8 mouse cellular contexts compared by ENCODE assay signal in the genomic region with DNA sequence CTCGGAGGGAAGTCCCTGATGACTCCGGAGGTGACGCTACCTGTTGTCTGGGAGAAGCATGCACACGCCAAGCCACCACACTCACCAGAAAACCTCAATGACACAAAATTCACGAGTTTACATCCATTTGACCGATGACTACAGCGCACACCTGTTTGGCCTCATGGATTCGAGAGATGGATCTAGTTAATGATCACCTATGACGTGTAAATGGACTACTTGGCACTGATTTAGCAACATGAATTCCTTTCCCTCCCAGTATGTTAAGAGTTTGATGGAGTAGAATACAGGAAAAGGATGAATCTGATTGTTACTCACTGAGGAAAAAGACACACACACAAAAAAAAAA.
DNase-seq lines count a peak whose midpoint lies in the region; ATAC-seq and TF ChIP-seq lines count a peak whose summit lies in the region.

No protein-coding gene starts in this region.

- peak overlapping the region; percentile 57 for H3K4me2 ChIP-seq in neural tube, embryonic 11.5 days (ENCODE audit: low read depth)
- peak overlapping the region; percentile 88 for H3K4me2 ChIP-seq in liver, embryonic 11.5 days
- H3K4me2 ChIP-seq in stomach, postnatal 0 days (replicated peaks; ENCODE audit: low read depth) = peak overlapping the region; percentile 67

- no peak for TF ChIP-seq CTCF in cerebellum, adult 2 months (IDR thresholded peaks at IDR 0.05; ENCODE audit: borderline replicate concordance, insufficient read depth, low read depth, low read length)
- TF ChIP-seq CTCF in stomach, postnatal 0 days (IDR thresholded peaks at IDR 0.05; ENCODE audit: low read depth) = no peak

- H3K36me3 ChIP-seq in neural tube, embryonic 11.5 days (ENCODE audit: control insufficient read depth, insufficient read depth, low read length) = no peaks in the 10 kb centered on the region
- no peaks in the 10 kb centered on the region for H3K36me3 ChIP-seq in liver, embryonic 11.5 days (ENCODE audit: control insufficient read depth, insufficient read depth, low read length)
- H3K36me3 ChIP-seq in stomach, postnatal 0 days (ENCODE audit: control insufficient read depth, insufficient read depth, low read length) = no peaks in the 10 kb centered on the region

- H3K4me1 ChIP-seq in cerebellum, adult 2 months (ENCODE audit: control insufficient read depth, insufficient read depth, low read length) = no peaks in the 10 kb centered on the region
- H3K4me1 ChIP-seq in neural tube, embryonic 11.5 days (ENCODE audit: control insufficient read depth, insufficient read depth, low read length) = no peaks in the 10 kb centered on the region; the same call in 1 of the 2 replicates
- H3K4me1 ChIP-seq in liver, embryonic 11.5 days (replicated peaks; ENCODE audit: control insufficient read depth, insufficient read depth, low read length) = peaks cover 5% of the 10 kb centered on the region; the same call in 1 of the 2 replicates
- no peaks in the 10 kb centered on the region for H3K4me1 ChIP-seq in stomach, postnatal 0 days (replicated peaks; ENCODE audit: control insufficient read depth, insufficient read depth)

- no peak for TF ChIP-seq POLR2A in cerebellum, adult 2 months (IDR thresholded peaks at IDR 0.05; ENCODE audit: borderline replicate concordance, insufficient read depth, low read length)

- H3K9me3 ChIP-seq in neural tube, embryonic 11.5 days (ENCODE audit: control insufficient read depth, low read length) = no peaks in the 10 kb centered on the region
- no peaks in the 10 kb centered on the region for H3K9me3 ChIP-seq in liver, embryonic 11.5 days (ENCODE audit: control insufficient read depth, low read length)
- H3K9me3 ChIP-seq in stomach, postnatal 0 days (ENCODE audit: control insufficient read depth, low read length) = no peaks in the 10 kb centered on the region

- 5% methylated on average over 9 of the region's 9 CpGs for WGBS in cerebellum, adult 2 months
- 7% methylated on average over 9 of the region's 9 CpGs for WGBS in neural tube, embryonic 11.5 days
- WGBS in liver, embryonic 11.5 days = 9% methylated on average over 9 of the region's 9 CpGs
- WGBS in stomach, postnatal 0 days = 2% methylated on average over 9 of the region's 9 CpGs

- ATAC-seq in neural tube, embryonic 11.5 days (ENCODE audit: insufficient read depth, low FRiP score, low TSS enrichment) = no peak
- no peak; the same call in 1 of the 2 replicates for ATAC-seq in liver, embryonic 11.5 days (replicated peaks; ENCODE audit: low FRiP score)
- no peak for ATAC-seq in stomach, postnatal 0 days (ENCODE audit: low FRiP score, low TSS enrichment)

- H3K9ac ChIP-seq in neural tube, embryonic 11.5 days (ENCODE audit: low read length) = no peak overlapping the region
- H3K9ac ChIP-seq in liver, embryonic 11.5 days (ENCODE audit: low read depth, low read length) = peak overlapping the region; percentile 61
- peak overlapping the region; percentile 9; the same call in 1 of the 2 replicates for H3K9ac ChIP-seq in stomach, postnatal 0 days (ENCODE audit: low read length)

- TF ChIP-seq EP300 in stomach, postnatal 0 days (optimal IDR thresholded peaks at IDR 0.05) = no peak

- H3K27me3 ChIP-seq in cerebellum, adult 2 months (ENCODE audit: control insufficient read depth, insufficient read depth, low read length) = no peaks in the 10 kb centered on the region
- no peaks in the 10 kb centered on the region for H3K27me3 ChIP-seq in neural tube, embryonic 11.5 days (ENCODE audit: control insufficient read depth, insufficient read depth, low read length)
- no peaks in the 10 kb centered on the region for H3K27me3 ChIP-seq in liver, embryonic 11.5 days (replicated peaks; ENCODE audit: control insufficient read depth, insufficient read depth, low read length)
- no peaks in the 10 kb centered on the region for H3K27me3 ChIP-seq in stomach, postnatal 0 days (ENCODE audit: control insufficient read depth, insufficient read depth, low read length)

- peak overlapping the region; percentile 59 for H3K4me3 ChIP-seq in cerebellum, adult 2 months (replicated peaks; ENCODE audit: insufficient read depth, low read depth, low read length)
- H3K4me3 ChIP-seq in neural tube, embryonic 11.5 days (ENCODE audit: low read depth, low read length) = peak overlapping the region; percentile 56
- peak overlapping the region; percentile 62 for H3K4me3 ChIP-seq in liver, embryonic 11.5 days (ENCODE audit: low read depth, low read length)
- H3K4me3 ChIP-seq in stomach, postnatal 0 days (ENCODE audit: low read depth, low read length) = peak overlapping the region; percentile 58

- H3K27ac ChIP-seq in cerebellum, adult 2 months (ENCODE audit: insufficient read depth, low read length) = no peak overlapping the region
- no peak overlapping the region for H3K27ac ChIP-seq in neural tube, embryonic 11.5 days (ENCODE audit: low read depth, low read length)
- H3K27ac ChIP-seq in liver, embryonic 11.5 days (ENCODE audit: low read depth, low read length) = peak overlapping the region; percentile 49; the same call in 1 of the 2 replicates
- peak overlapping the region; percentile 86 for H3K27ac ChIP-seq in stomach, postnatal 0 days (replicated peaks)

- no peak for DNase-seq in cerebellum, adult 2 months
- DNase-seq in cerebellum, postnatal 10 days = no peak
- DNase-seq in neural tube, embryonic 11.5 days (ENCODE audit: low spot score) = no peak
- DNase-seq in neural tube, embryonic 10.5 days (ENCODE audit: extremely low spot score, low spot score) = no peak
- DNase-seq in liver, embryonic 11.5 days (ENCODE audit: low spot score) = no peak
- no peak for DNase-seq in stomach, postnatal 0 days (ENCODE audit: low spot score)
- DNase-seq in adrenal gland, postnatal 25 days = no peak
- DNase-seq in adrenal gland, postnatal 4 days (ENCODE audit: low spot score in 2 of 2) = no peak

Comparison
In these comparisons a context has a peak if more than half of its experiments do, and no peak if none do; other contexts are left out.
1. H3K27ac ChIP-seq: peak in liver, embryonic 11.5 days (single experiment) and stomach, postnatal 0 days (single experiment); none in cerebellum, adult 2 months (single experiment) and neural tube, embryonic 11.5 days (single experiment).
2. Peak in every context shown above with its lines, with median percentiles within 50 percentile points of each other: H3K4me3 ChIP-seq and H3K4me2 ChIP-seq.